8 mouse cellular contexts compared by ENCODE assay signal in the genomic region with DNA sequence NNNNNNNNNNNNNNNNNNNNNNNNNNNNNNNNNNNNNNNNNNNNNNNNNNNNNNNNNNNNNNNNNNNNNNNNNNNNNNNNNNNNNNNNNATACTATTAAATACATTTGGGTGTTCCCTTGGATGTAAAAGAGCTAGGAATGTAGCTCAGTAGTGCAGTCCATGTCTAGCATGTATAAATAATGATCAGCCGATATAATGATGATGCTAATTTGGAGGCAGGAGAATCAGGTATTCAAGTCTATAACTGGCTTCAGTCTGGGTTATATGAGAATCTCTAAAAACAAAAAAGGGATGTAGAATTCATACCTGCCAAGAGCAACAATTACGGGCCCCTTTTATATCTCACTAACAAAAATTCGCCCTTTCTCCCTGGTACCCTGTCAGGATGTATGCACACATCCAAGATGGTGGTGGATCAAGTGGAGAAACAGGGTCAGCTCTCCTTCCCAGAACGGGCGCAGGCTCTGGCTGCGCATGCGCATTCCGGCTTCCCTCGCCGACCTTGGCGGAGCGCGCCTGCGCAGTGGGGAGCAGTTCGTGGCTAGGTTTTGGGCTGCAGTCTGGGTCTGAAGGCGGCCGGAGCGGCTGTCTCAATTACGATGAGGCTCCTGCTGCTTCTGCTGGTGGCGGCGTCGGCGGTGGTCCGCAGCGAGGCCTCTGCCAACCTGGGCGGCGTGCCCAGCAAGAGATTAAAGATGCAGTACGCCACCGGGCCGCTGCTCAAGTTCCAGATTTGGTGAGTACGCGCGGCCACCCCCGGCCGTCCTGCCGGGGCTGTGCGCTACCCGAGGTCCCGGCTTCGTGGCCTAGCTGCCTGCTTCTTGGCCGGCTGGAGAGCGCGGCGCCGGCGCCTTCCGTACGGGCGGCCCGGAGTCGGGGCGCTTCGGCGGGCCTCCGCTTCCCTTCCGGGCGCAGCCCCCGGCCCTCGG. TPM values are rescaled to one million over a fixed set of nuclear protein-coding genes. Genes with fewer than 3 reads are reported as not detected.
DNase-seq lines count a peak whose midpoint lies in the region; ATAC-seq and TF ChIP-seq lines count a peak whose summit lies in the region.

A gene (plus strand): TSS at position 500 of the 930 bp plus-strand sequence.

- peak within 1 kb of the TSS; percentile 94 for H3K4me3 ChIP-seq in forebrain, embryonic 15.5 days
- peak within 1 kb of the TSS; percentile 71 for H3K4me3 ChIP-seq in lung, adult 2 months (replicated peaks; ENCODE audit: extremely low read depth, low read depth, low read length)

- whole genome bisulfite sequencing in forebrain, embryonic 15.5 days = 1% methylated on average over 58 of the region's 59 CpGs
- 2% methylated on average over 57 of the region's 59 CpGs for WGBS in lung, adult 2 months

- H3K27ac ChIP-seq in forebrain, embryonic 15.5 days (replicated peaks) = peak within 1 kb of the TSS; percentile 99

- ATAC-seq in forebrain, embryonic 15.5 days (replicated peaks) = peak; percentile 95
- peak; percentile 68 for ATAC-seq in neutrophil, adult 5-6 weeks (ENCODE audit: extremely low read depth, insufficient number of reproducible peaks, low FRiP score, poor library complexity, severe bottlenecking)

- peak within 1 kb of the TSS; percentile 97 for H3K9ac ChIP-seq in forebrain, embryonic 15.5 days (replicated peaks)

- H3K4me2 ChIP-seq in forebrain, embryonic 15.5 days (replicated peaks) = peak within 1 kb of the TSS; percentile 52

- TF ChIP-seq POLR2A in lung, adult 2 months (IDR thresholded peaks at IDR 0.05; ENCODE audit: borderline replicate concordance, extremely low read depth, low read depth, low read length) = peak; percentile 95

- H3K4me1 ChIP-seq in forebrain, embryonic 15.5 days = peaks cover 18% of the 10 kb centered on the region
- peaks cover 5% of the 10 kb centered on the region for H3K4me1 ChIP-seq in lung, adult 2 months (ENCODE audit: control insufficient read depth, insufficient read depth, low read length)

- intact Hi-C loops in heart, postnatal 25 days (cut with DNase I) = loop anchor here (2.0 to 5.0 kb wide), 3 partner anchors 50 to 159 kb away; a partner anchor contains a TSS

- no peaks in the 10 kb centered on the region for H3K36me3 ChIP-seq in forebrain, embryonic 15.5 days

- no peak for TF ChIP-seq CTCF in lung, adult 2 months (IDR thresholded peaks at IDR 0.05; ENCODE audit: insufficient read depth, low read length)

- DNase-seq in ES-CJ7 (ENCODE audit: low read depth, low spot score) = peak; percentile 97
- DNase-seq in cerebellum, adult 11 months = peak; percentile 98
- peak; percentile 96 for DNase-seq in heart, postnatal 25 days (ENCODE audit: low spot score)
- DNase-seq in layer of hippocampus, adult 18-20 months (ENCODE audit: low spot score in 2 of 2) = peak; percentile 97
- DNase-seq in lung, adult 2 months = peak; percentile 95
- peak; percentile 91 for DNase-seq in thymus, adult 18-20 months

- H3K27me3 ChIP-seq in forebrain, embryonic 15.5 days = no peaks in the 10 kb centered on the region

- H3K9me3 ChIP-seq in forebrain, embryonic 15.5 days = no peaks in the 10 kb centered on the region

RNA-seq across cellular contexts. Expression of the gene that starts here (rescaled TPM):
- polyA plus RNA-seq in forebrain, embryonic 15.5 days (2015; fragmentation: Nextera tagmentation; extraction: Ambion mirVana) = 19.4 and 21.4 TPM in 2 replicates
- total RNA-seq in heart, postnatal 25 days (2021) = 100 to 1,000 TPM; 119 to 125 TPM
- 100 to 1,000 TPM; 146 to 147 TPM for total RNA-seq in layer of hippocampus, adult 18-20 months (2021)
- polyA plus RNA-seq in lung, adult 2 months (2012; rRNA removed) = 31.5 and 44.6 TPM in 2 replicates
- 190 and 211 TPM in 2 replicates for total RNA-seq in neutrophil, adult 5-6 weeks (2017)

Comparison
In these comparisons a context has a peak if more than half of its experiments do, and no peak if none do; other contexts are left out.
1. Peak in every context shown above with its lines: DNase-seq, ATAC-seq, H3K4me3 ChIP-seq and H3K27ac ChIP-seq.